Mouse (Mus musculus) cortical plate, adult 2 months (tissue): ENCODE measurements around the gene Mettl16. TPM values are rescaled to one million over a fixed set of nuclear protein-coding genes. Genes with fewer than 3 reads are reported as not detected.

ENCODE experiments used
- H3K27ac ChIP-seq: fragments of 200-500 bp; 2 replicates; pipeline ENCODE4 v1.5.1; 2012; ENCODE audit warnings: low read length, control low read depth, inconsistent platforms; ENCODE audit not compliant: insufficient read depth
- H3K4me1 ChIP-seq: fragments of 200-500 bp; 2 replicates; pipeline ENCODE4 v1.6.1; 2011; ENCODE audit warnings: low read length; ENCODE audit not compliant: control insufficient read depth, insufficient read depth
- H3K4me3 ChIP-seq: fragments of 200-500 bp; 2 replicates; pipeline ENCODE4 v1.5.1; 2011; ENCODE audit warnings: mild to moderate bottlenecking, low read length, control low read depth; ENCODE audit not compliant: insufficient read depth
- CTCF ChIP-seq: fragments of 200-500 bp; IDR thresholded peaks from 2 replicates; pipeline ENCODE4 v1.5.1; 2011; ENCODE audit warnings: mild to moderate bottlenecking, control low read depth, low read length; ENCODE audit not compliant: insufficient read depth; ENCODE audit errors: extremely low read depth
- POLR2A ChIP-seq: fragments of 200-500 bp; IDR thresholded peaks from 2 replicates; pipeline ENCODE4 v1.6.1; 2011; ENCODE audit warnings: mild to moderate bottlenecking, low read length, control low read depth; ENCODE audit not compliant: insufficient read depth; ENCODE audit errors: extremely low read depth
- polyA plus RNA-seq: library from polyadenylated mRNA; depleted of rRNA; stranded (reverse); fragments of >200 nt; gene quantifications from 2 replicates; pipeline ENCODE4 v1.2.3, GENCODE M21; 2012

The Mettl16 gene
- polyA plus RNA-seq, 1 experiment, result 15.1 TPM

- Histone ChIP-seq H3K4me1 (peaks cover 6% of the 10 kb centered on the region; the same call in 1 of the 2 replicates), H3K27ac (no peak overlapping the region), H3K4me3 (no peak overlapping the region)
- TF ChIP-seq CTCF (no peak), POLR2A (no peak)
Measured at GRCm38 (mm10) chr11:74835593-74836224, 65.1 kb downstream of the Mettl16 start.

- Histone ChIP-seq H3K4me3 (no peak overlapping the region), H3K4me1 (peaks cover 6% of the 10 kb centered on the region; the same call in 1 of the 2 replicates), H3K27ac (no peak overlapping the region)
- no peak for TF ChIP-seq POLR2A
- TF ChIP-seq CTCF, result no peak
Measured at GRCm38 (mm10) chr11:74836225-74837055, 65.8 kb downstream of the Mettl16 start.

- TF ChIP-seq CTCF (no peak), POLR2A (no peak)
- H3K4me3 ChIP-seq, result peak overlapping the region; percentile 69
- peaks cover 6% of the 10 kb centered on the region; the same call in 1 of the 2 replicates for H3K4me1 ChIP-seq
- H3K27ac ChIP-seq, result 0 out of 2 replicates have a peak overlapping the region, but pooled peaks have one; percentile 30
Measured at GRCm38 (mm10) chr11:74837056-74837693, 66.5 kb downstream of the Mettl16 start.

GRCm38 (mm10) chr11:74837694-74838431 lies 67.2 kb downstream of the Mettl16 start:
- Histone ChIP-seq H3K4me1 (peaks cover 8% of the 10 kb centered on the region; the same call in 1 of the 2 replicates), H3K27ac (peak overlapping the region; percentile 97), H3K4me3 (peak overlapping the region; percentile 69)
- TF ChIP-seq CTCF, result peak; percentile 11; the same call in 1 of the 2 replicates
- TF ChIP-seq POLR2A, result peak; percentile 42; the same call in 1 of the 2 replicates

- Histone ChIP-seq H3K27ac (peak overlapping the region; percentile 75), H3K4me3 (peak overlapping the region; percentile 69), H3K4me1 (peaks cover 8% of the 10 kb centered on the region; the same call in 1 of the 2 replicates)
- peak; percentile 57; the same call in 1 of the 2 replicates for TF ChIP-seq POLR2A
- no peak for TF ChIP-seq CTCF
Measured at GRCm38 (mm10) chr11:74838441-74838840, 67.8 kb downstream of the Mettl16 start.

GRCm38 (mm10) chr11:74838971-74839370 lies 68.3 kb downstream of the Mettl16 start:
- Histone ChIP-seq H3K4me1 (peaks cover 7% of the 10 kb centered on the region; the same call in 1 of the 2 replicates), H3K27ac (peak overlapping the region; percentile 83)

GRCm38 (mm10) chr11:74839860-74840715 lies 69.5 kb downstream of the Mettl16 start:
- TF ChIP-seq POLR2A, result no peak
- no peak for TF ChIP-seq CTCF
- Histone ChIP-seq H3K4me3 (no peak overlapping the region), H3K27ac (no peak overlapping the region), H3K4me1 (peaks cover 5% of the 10 kb centered on the region; the same call in 1 of the 2 replicates)

More at GRCm38 (mm10) chr11:74838971-74839370, 68.3 kb downstream of the Mettl16 start:
- TF ChIP-seq CTCF, result no peak
- TF ChIP-seq POLR2A, result no peak
- H3K4me3 ChIP-seq, result no peak overlapping the region

GRCm38 (mm10) chr11:74840739-74841138 lies 70.1 kb downstream of the Mettl16 start:
- no peak for TF ChIP-seq POLR2A
- no peak for TF ChIP-seq CTCF
- H3K27ac ChIP-seq, result no peak overlapping the region
- no peak overlapping the region for H3K4me3 ChIP-seq
- H3K4me1 ChIP-seq, result peaks cover 5% of the 10 kb centered on the region; the same call in 1 of the 2 replicates
